Mouse (Mus musculus) gastrocnemius, postnatal 36 days (tissue): Measurements from ENCODE around the gene Syde2. TPM values are rescaled to one million over a fixed set of nuclear protein-coding genes. Genes with fewer than 3 reads are reported as not detected.

Experiments used
- DNase-seq, 2 experiments: peaks; one replicate each; pipeline ENCODE4 v3.0.0; 2022
- intact Hi-C: fragments of 180-260 bp; cut with DNase I; formaldehyde crosslinking; loops from one replicate; pipeline ENCODE4 v1.15.1; 2025
- total RNA-seq, 2 experiments: library from RNA; stranded (reverse); gene quantifications; 2 replicates each; pipeline ENCODE4 v1.2.3; 2021

The Syde2 gene
- total RNA-seq, 2 experiments from 2014 or later, result 0.79 to 0.82 TPM

- no peak for DNase-seq
These were observed 22.4 kb downstream of the Syde2 start for GRCm38 (mm10) chr3:146009859-146010645.

DNA sequence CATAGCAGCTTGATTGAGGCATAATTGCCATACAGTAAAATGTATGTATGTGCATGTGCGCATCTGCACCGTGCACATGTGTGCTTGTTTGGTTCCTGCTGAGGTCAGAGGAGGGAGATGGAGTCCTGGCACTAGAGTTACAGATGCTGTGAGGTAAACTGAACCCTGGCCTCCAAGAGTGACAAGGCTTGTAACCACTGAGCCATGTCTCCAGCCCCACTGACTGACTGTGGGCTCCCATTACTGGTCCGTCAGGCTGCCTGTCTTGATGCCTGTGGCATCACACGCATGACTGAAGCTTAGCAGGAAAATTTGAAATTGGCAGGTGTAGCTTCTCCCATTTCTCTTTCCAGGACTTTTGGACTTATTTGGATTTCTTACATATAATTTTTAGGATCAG is 23.1 kb downstream of the Syde2 start:
- no peak for DNase-seq
- intact Hi-C loops, result no loop called here

More at GRCm38 (mm10) chr3:146009859-146010645, 22.4 kb downstream of the Syde2 start:
- intact Hi-C loops, result no loop called here

DNA sequence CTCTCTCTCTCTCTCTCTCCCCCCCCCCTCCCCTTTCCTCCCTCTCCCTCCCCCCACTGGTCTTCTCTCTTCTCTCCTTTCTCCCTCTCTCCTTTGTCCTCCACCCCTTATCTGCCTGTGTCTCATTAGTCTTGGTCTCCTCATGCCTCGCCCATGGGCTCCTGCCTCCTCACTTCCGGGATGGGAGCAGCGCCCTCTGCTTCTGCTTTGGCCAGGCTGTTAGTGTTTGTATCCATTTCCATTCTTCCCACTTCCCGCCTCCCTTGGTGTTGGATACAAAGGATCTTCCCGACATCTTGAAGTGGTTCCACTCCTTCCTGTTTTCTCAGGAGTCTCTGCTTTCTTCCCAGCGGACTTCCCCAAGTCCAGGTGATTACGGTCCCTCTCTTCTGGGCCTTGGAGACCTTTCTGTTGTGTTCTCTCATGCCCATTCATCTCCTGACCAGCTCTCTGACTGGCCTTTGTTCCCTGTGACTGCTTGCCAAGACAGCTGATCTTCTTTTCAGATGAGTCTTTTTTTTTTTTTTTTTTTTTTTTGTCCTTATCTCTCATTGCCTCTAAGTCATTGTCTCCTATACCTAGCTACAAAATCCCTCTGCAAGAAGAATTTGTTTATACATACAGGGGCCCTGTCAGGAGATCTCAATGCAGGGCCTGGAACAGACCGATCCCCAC is 24.0 kb downstream of the Syde2 start:
- intact Hi-C loops, result no loop called here

GRCm38 (mm10) chr3:146013490-146013889 is 25.8 kb downstream of the Syde2 start:
- DNase-seq, result no peak
- intact Hi-C loops, result no loop called here

More for the DNA sequence above, 24.0 kb downstream of the Syde2 start:
- DNase-seq, result no peak

GRCm38 (mm10) chr3:146014321-146014720 is 26.7 kb downstream of the Syde2 start:
- DNase-seq, result no peak
- intact Hi-C loops, result no loop called here

DNA sequence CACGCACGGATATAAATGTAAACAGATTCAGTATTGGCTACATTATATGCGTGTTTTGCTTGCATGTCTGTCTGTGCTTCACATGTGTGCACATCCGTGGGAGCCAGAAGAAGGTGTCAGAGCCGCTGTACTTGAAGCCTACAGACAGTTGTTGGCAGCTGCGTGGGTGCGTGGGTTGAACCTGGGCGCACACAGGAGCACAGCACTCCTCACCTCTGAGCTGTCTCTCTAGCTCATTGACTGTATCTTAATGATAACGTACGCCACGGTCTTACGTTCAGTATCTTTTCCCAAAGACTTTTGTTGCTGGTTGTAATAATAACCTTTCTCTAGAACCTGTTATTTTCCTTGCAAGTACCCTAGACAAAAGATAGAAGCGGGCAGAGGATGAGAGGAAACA is 29.3 kb downstream of the Syde2 start:
- intact Hi-C loops, result no loop called here
- DNase-seq, result no peak

DNA sequence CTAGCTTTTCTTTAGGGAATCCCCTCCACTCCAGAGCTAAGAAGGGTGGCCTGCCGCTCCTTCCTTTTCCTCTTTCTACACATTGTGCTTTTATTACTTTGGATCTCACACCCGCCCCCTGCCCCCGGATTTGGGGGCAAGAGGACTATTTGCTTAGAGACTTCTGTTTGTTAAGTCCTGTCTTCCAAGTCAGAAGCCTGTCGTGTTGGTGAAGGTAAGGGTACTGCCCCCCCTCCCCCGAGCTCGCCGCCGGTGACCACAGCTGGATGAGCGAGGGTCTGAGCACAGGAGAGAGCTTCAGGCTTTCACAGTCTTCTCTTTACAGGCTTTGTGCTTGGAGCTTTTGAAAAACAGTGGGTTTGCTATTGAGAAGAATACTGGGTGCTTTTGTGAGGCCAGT is 29.9 kb downstream of the Syde2 start:
- intact Hi-C loops, result no loop called here
- DNase-seq, result no peak

DNA sequence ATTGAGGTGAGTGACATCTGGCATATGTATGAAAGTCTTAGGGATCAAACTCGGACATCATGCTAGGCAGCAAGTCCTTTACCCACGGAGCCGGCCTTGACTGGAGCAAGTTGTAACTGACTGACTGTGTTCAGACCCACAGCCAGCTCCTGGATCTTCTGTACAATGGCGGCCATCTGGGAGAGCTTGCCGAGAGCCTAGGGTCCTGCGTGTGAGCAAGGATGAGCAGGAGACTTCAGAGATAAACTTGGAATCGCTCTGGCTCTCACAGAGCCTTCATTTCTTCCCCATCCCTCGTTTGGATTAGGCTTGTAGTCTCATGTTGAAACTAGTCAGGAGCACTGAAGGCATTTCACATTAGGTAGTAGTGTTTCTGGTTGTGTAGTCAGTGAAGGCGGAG is 34.6 kb downstream of the Syde2 start:
- intact Hi-C loops, result no loop called here
- DNase-seq, result no peak

- DNase-seq, result no peak
- intact Hi-C loops, result no loop called here
These were observed 37.1 kb downstream of the Syde2 start for GRCm38 (mm10) chr3:146024746-146025145.

- DNase-seq, result no peak
- intact Hi-C loops, result no loop called here
These were observed 37.8 kb downstream of the Syde2 start for GRCm38 (mm10) chr3:146025499-146025898.

- DNase-seq, result no peak
- intact Hi-C loops, result no loop called here
These were observed 39.4 kb downstream of the Syde2 start for GRCm38 (mm10) chr3:146027116-146027515.

DNA sequence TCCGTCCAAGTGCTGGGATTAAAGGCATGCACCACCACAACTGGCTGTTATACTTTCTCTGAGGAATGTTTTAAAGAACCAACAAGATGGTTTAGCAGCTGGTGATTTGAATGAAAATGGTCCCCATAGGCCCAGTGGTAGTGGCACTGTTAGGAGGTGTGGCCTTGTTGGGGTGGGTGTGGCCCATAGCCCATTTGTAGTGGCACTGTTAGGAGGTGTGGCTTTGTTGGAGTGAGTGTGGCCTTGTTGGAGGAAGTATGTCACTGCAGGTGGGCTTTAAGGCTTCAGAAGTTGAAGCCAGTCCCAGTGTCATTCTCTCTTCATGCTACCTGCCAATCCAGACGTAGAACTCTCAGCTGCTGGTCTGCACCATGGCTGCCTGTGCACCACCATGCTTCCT is 40.7 kb downstream of the Syde2 start:
- DNase-seq, result no peak
- intact Hi-C loops, result no loop called here

DNA sequence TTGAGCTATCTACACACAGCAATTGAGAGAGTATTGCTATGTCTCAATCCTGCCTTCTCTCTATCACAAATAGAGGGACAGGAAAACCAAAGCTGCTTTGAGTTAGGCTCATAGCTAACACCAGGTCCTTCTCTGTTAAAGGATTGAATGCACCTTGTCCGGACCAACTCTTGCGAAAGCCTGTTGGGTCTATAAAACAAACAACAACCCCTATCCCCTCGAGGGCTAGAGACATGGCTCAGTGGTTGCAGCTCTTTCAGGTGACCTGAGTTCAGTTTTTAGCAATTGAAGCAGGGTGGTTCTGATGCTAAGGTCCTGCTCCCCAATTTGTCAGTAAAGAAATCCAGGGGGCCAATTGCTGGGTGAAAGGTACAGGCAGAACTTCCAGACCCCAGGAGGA is 41.6 kb downstream of the Syde2 start:
- intact Hi-C loops, result no loop called here
- no peak for DNase-seq

DNA sequence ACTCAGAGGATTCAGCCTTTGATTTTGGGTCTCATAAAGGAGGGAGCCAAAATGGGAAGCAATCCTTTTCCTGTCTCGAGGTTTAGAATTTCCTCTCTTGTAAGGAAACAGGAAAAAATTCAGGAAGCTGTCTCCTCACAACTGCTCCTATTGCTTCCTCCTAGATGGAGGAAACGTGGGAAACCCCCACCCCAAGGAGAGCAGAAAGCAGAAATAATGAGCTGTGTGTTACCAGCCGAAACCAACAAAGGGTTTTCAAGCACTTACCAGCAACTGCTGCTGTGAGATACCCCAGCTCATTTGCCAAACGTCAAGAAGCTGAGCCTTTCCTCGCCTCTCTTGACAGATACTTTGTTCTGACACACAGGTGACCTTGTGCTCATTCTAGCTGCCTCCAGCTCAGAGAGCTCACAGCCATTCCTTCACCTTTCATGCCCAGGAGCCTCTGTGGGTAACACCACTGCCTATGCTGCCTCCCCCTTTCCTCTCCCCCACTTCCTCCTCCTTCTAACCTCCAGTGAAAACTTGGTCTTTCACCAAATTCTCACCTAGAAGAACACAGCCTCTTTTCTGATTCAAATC is 42.7 kb downstream of the Syde2 start:
- intact Hi-C loops, result no loop called here
- no peak for DNase-seq

- intact Hi-C loops, result no loop called here
- no peak for DNase-seq
These were observed 45.3 kb downstream of the Syde2 start for GRCm38 (mm10) chr3:146032976-146033375.

GRCm38 (mm10) chr3:146037906-146038305 is 50.2 kb downstream of the Syde2 start:
- DNase-seq, result no peak
- intact Hi-C loops, result no loop called here

- no peak for DNase-seq
- intact Hi-C loops, result no loop called here
These were observed 51.6 kb downstream of the Syde2 start for GRCm38 (mm10) chr3:146039132-146039903.

- DNase-seq, result no peak
- intact Hi-C loops, result no loop called here
These were observed 53.7 kb downstream of the Syde2 start for GRCm38 (mm10) chr3:146041382-146041781.

DNA sequence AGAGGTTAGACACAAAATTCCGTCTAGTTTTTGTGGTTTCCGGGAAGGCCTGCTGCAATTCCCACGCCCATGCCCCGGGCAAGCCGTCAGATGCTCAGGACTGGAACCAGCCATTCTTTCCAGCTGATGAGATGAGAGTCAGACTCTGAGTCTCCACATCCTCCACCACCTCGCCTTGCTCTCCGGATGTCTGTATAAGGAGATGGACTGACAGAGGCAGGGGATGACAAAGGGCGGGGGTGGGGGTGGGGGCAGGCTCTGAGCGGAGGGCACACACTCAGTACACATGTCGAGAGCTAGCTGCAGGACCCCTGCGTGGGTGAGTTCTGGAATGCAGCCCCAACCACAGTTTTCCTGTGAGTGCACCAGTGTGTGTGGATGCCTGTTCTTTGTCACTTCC is 57.3 kb downstream of the Syde2 start:
- no peak for DNase-seq
- intact Hi-C loops, result no loop called here

- intact Hi-C loops, result no loop called here
- DNase-seq, result no peak
These were observed 58.4 kb downstream of the Syde2 start for GRCm38 (mm10) chr3:146046076-146046475.

- DNase-seq, result no peak
- intact Hi-C loops, result no loop called here
These were observed 60.1 kb downstream of the Syde2 start for GRCm38 (mm10) chr3:146047704-146048207.
